Mouse (Mus musculus) embryonic facial prominence, embryonic 15.5 days (tissue): ENCODE measurements around the gene Ak7. TPM values are rescaled to one million over a fixed set of nuclear protein-coding genes. Genes with fewer than 3 reads are reported as not detected.

ENCODE experiments used
- polyA plus RNA-seq: library from polyadenylated mRNA; unstranded; fragments of >200 nt; fragmentation: Nextera tagmentation; extraction: Ambion mirVana; gene quantifications from 2 replicates; pipeline ENCODE4 v1.2.1, GENCODE M21; 2015

Gene Ak7
- polyA plus RNA-seq, 1 experiment from 2014 or later, result 4.7 TPM

Other genes starting within 250 kb of the Ak7 start
- gene Bdkrb2, start 142.8 kb upstream of the Ak7 start, polyA plus RNA-seq, result 2.6 and 2.8 TPM in 2 replicates
- 0.52 and 0.53 TPM in 2 replicates for gene Bdkrb1, start 102.9 kb upstream of the Ak7 start, polyA plus RNA-seq
- 31.3 and 33.1 TPM in 2 replicates for gene Gskip, start 21.1 kb upstream of the Ak7 start, polyA plus RNA-seq
- 12.8 and 14.6 TPM in 2 replicates for gene Atg2b, start 20.8 kb upstream of the Ak7 start, polyA plus RNA-seq
- 180 and 186 TPM in 2 replicates for gene Papola, start 78.7 kb downstream of the Ak7 start, polyA plus RNA-seq